Mouse (Mus musculus) CH12.LX (cell line): ENCODE results near the gene Pcdh15. TPM values are rescaled to one million over a fixed set of nuclear protein-coding genes. Genes with fewer than 3 reads are reported as not detected.

Experiments used
- DNase-seq: peaks from one replicate; pipeline ENCODE4 v3.0.0-alpha.2; 2013; ENCODE audit errors: extremely low read depth
- H3K27ac ChIP-seq: 2 replicates; pipeline ENCODE4 v1.5.1; 2012; ENCODE audit warnings: low read depth, mild to moderate bottlenecking, control low read depth, moderate library complexity; ENCODE audit not compliant: insufficient read depth
- H3K27me3 ChIP-seq: replicated peaks from 2 replicates; pipeline ENCODE3; 2012; ENCODE audit warnings: inconsistent platforms
- H3K36me3 ChIP-seq, 2 experiments: replicated peaks in 1 of 2; 2 replicates each; pipeline versions ENCODE3 to v1.6.1; 2012; ENCODE audit warnings: inconsistent platforms in 1 of 2, low read length in 1 of 2, mild to moderate bottlenecking in 1 of 2, mixed read lengths in 1 of 2, moderate library complexity in 1 of 2; ENCODE audit not compliant: control insufficient read depth in 1 of 2, insufficient read depth in 1 of 2
- H3K4me1 ChIP-seq, 2 experiments: 2 replicates each; pipeline ENCODE4 v1.6.1; 2012; ENCODE audit warnings: inconsistent platforms in 1 of 2, moderate library complexity in 1 of 2; ENCODE audit not compliant: insufficient read depth in 2 of 2, control insufficient read depth in 1 of 2
- H3K4me2 ChIP-seq: 2 replicates; pipeline ENCODE4 v1.6.1; 2012; ENCODE audit warnings: low read depth, mild to moderate bottlenecking, control low read depth; ENCODE audit not compliant: poor library complexity, insufficient read depth, severe bottlenecking
- H3K4me3 ChIP-seq, 3 experiments: fragments of 150-350 bp in 1 of 3; sonication (generic) in 1 of 3; replicated peaks in 1 of 3; 2 replicates each; pipeline versions ENCODE3 to v1.5.1; 2011 to 2012; ENCODE audit warnings: low read depth in 2 of 3, low read length in 2 of 3, mild to moderate bottlenecking in 2 of 3, moderate library complexity in 2 of 3, control low read depth in 1 of 3, improper control_type of control experiment in 1 of 3, inconsistent platforms in 1 of 3, mixed read lengths in 1 of 3; ENCODE audit not compliant: poor library complexity in 1 of 3
- H3K79me2 ChIP-seq: replicated peaks from 2 replicates; pipeline ENCODE4 v1.6.1; 2012; ENCODE audit warnings: mild to moderate bottlenecking, moderate library complexity; ENCODE audit not compliant: control insufficient read depth, poor library complexity, insufficient read depth, severe bottlenecking; ENCODE audit errors: extremely low read depth
- H3K9ac ChIP-seq: 2 replicates; pipeline ENCODE4 v1.6.1; 2012; ENCODE audit warnings: low read depth, mild to moderate bottlenecking, control low read depth, moderate library complexity; ENCODE audit not compliant: insufficient read depth
- H3K9me3 ChIP-seq: replicated peaks from 2 replicates; pipeline ENCODE3; 2012; ENCODE audit warnings: low read length, inconsistent platforms, mixed read lengths
- BHLHE40 ChIP-seq: IDR thresholded peaks from 2 replicates; pipeline ENCODE4 v1.6.1; 2011; ENCODE audit warnings: mild to moderate bottlenecking, low read depth, low read length, improper control_type of control experiment
- E2F4 ChIP-seq: IDR thresholded peaks from 2 replicates; pipeline ENCODE4 v1.6.1; 2011; ENCODE audit warnings: low read depth, low read length, improper control_type of control experiment; ENCODE audit not compliant: insufficient replicate concordance
- ELF1 ChIP-seq: IDR thresholded peaks from 2 replicates; pipeline ENCODE4 v1.6.1; 2014; ENCODE audit warnings: low read depth, mild to moderate bottlenecking, inconsistent platforms, low read length, improper control_type of control experiment
- GABPA ChIP-seq: IDR thresholded peaks from 2 replicates; pipeline ENCODE4 v1.6.1; 2012; ENCODE audit warnings: low read depth, low read length, improper control_type of control experiment, inconsistent platforms; ENCODE audit not compliant: insufficient replicate concordance
- IRF4 ChIP-seq: IDR thresholded peaks from 2 replicates; pipeline ENCODE4 v1.6.1; 2014; ENCODE audit warnings: low read depth, mild to moderate bottlenecking, inconsistent platforms, low read length, improper control_type of control experiment
- KAT2A ChIP-seq: IDR thresholded peaks from 2 replicates; pipeline ENCODE4 v1.6.1; 2012; ENCODE audit warnings: low read length, improper control_type of control experiment, inconsistent platforms; ENCODE audit not compliant: insufficient replicate concordance
- MAFK ChIP-seq: IDR thresholded peaks from 2 replicates; pipeline ENCODE4 v1.6.1; 2011; ENCODE audit warnings: low read length, improper control_type of control experiment; ENCODE audit not compliant: insufficient replicate concordance
- MEF2A ChIP-seq: IDR thresholded peaks from 2 replicates; pipeline ENCODE4 v1.6.1; 2014; ENCODE audit warnings: low read depth, mild to moderate bottlenecking, inconsistent platforms, low read length, improper control_type of control experiment, borderline replicate concordance
- MXI1 ChIP-seq: IDR thresholded peaks from 2 replicates; pipeline ENCODE4 v1.6.1; 2011; ENCODE audit warnings: mild to moderate bottlenecking, low read depth, low read length, improper control_type of control experiment
- NELFE ChIP-seq: IDR thresholded peaks from 2 replicates; pipeline ENCODE4 v1.6.1; 2011; ENCODE audit warnings: low read depth, low read length, improper control_type of control experiment
- NRF1 ChIP-seq: IDR thresholded peaks from 2 replicates; pipeline ENCODE4 v1.6.1; 2014; ENCODE audit warnings: low read depth, mild to moderate bottlenecking, inconsistent platforms, low read length, improper control_type of control experiment, moderate library complexity
- PAX5 ChIP-seq: IDR thresholded peaks from 2 replicates; pipeline ENCODE4 v1.6.1; 2012; ENCODE audit warnings: low read length, inconsistent platforms, mixed read lengths
- POLR2A ChIP-seq: IDR thresholded peaks from 2 replicates; pipeline ENCODE4 v1.6.1; 2011; ENCODE audit warnings: low read depth, mild to moderate bottlenecking, improper control_type of control experiment, low read length
- POLR2AphosphoS2 ChIP-seq: IDR thresholded peaks from 2 replicates; pipeline ENCODE4 v1.6.1; 2011; ENCODE audit warnings: low read depth, low read length, improper control_type of control experiment
- RAD21 ChIP-seq: IDR thresholded peaks from 2 replicates; pipeline ENCODE4 v1.6.1; 2011; ENCODE audit warnings: low read depth, mild to moderate bottlenecking, low read length, improper control_type of control experiment, moderate library complexity
- SIN3A ChIP-seq: IDR thresholded peaks from 2 replicates; pipeline ENCODE4 v1.6.1; 2012; ENCODE audit warnings: low read length, improper control_type of control experiment, inconsistent platforms
- SMC3 ChIP-seq: IDR thresholded peaks from 2 replicates; pipeline ENCODE4 v1.6.1; 2011; ENCODE audit warnings: low read depth, low read length, improper control_type of control experiment
- TBP ChIP-seq: conservative IDR thresholded peaks from 2 replicates; pipeline ENCODE4 v1.6.1; 2011; ENCODE audit warnings: low read depth, low read length, improper control_type of control experiment
- UBTF ChIP-seq: IDR thresholded peaks from 2 replicates; pipeline ENCODE4 v1.6.1; 2012; ENCODE audit warnings: low read depth, mild to moderate bottlenecking, inconsistent platforms, low read length, improper control_type of control experiment, moderate library complexity
- ZKSCAN1 ChIP-seq: IDR thresholded peaks from 2 replicates; pipeline ENCODE4 v1.6.1; 2012; ENCODE audit warnings: low read depth, inconsistent platforms, low read length, improper control_type of control experiment, borderline replicate concordance
- dilution Hi-C: fragments of 300-500 bp; cut with MboI; formaldehyde crosslinking; loops from 2 replicates; pipeline ENCODE4 v1.14.3; 2020; ENCODE audit warnings: low sequenced_read_pairs; ENCODE audit not compliant: extremely low pct_unique_long_range_greater_than_20kb, extremely low pct_ligation_motif_present
- in situ Hi-C: fragments of 300-500 bp; cut with MboI; formaldehyde crosslinking; loops from 3 replicates; pipeline ENCODE4 v1.14.3; 2019; ENCODE audit warnings: low sequenced_read_pairs, low pct_ligation_motif_present, low pct_unique_long_range_greater_than_20kb, mixed read lengths
- polyA plus RNA-seq: library from polyadenylated mRNA; unstranded; fragments of >175 nt; gene quantifications from 2 replicates; pipeline ENCODE4 v1.2.1, GENCODE M21; 2012; ENCODE audit warnings: low read depth; ENCODE audit not compliant: insufficient read length
- total RNA-seq, 2 experiments: library from RNA; depleted of rRNA; stranded (reverse); fragments of 300-350 nt in 1 of 2; fragments of >200 nt in 1 of 2; gene quantifications; 2 replicates each; pipeline ENCODE4 v1.2.3; 2012 to 2014

Gene Pcdh15
- total and polyA plus RNA-seq, 3 experiments = not detected

DNA sequence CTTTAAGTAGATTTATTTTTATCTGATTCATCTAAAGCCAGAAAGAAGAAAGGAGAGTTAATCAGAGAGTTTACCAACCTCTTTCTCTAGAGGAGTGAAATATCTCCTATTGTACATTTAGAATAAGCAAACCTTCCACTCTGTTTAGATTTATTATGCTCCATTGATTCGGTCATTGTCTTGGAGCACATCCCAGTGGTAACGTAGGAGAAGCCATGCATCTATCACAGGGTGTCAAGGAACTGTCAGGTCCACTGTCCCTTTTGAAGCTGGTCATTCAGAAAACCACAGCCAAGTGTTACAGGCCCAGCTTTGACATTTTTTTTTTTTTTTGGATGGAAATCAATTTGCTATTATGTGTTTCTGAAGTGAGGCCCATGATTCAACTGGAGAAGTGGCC, 384.9 kb downstream of the Pcdh15 start:
- dilution Hi-C loops (no loop called here), in situ Hi-C loops (no loop called here)
- peaks cover 39% of the 10 kb centered on the region for H3K9me3 ChIP-seq
- H3K9ac ChIP-seq = no peak overlapping the region
- no peak overlapping the region for H3K4me2 ChIP-seq
- H3K4me1 ChIP-seq = no peaks in the 10 kb centered on the region
- no peaks in the 10 kb centered on the region for H3K79me2 ChIP-seq
- no peak overlapping the region for H3K4me3 ChIP-seq
- TF ChIP-seq SIN3A (no peak), NRF1 (no peak), IRF4 (no peak), MEF2A (no peak), POLR2A (no peak), SMC3 (no peak), PAX5 (no peak), BHLHE40 (no peak), E2F4 (no peak), TBP (no peak), KAT2A (no peak), GABPA (no peak), ZKSCAN1 (no peak), NELFE (no peak), MAFK (no peak)
- H3K27ac ChIP-seq = no peak overlapping the region
- H3K36me3 ChIP-seq = no peaks in the 10 kb centered on the region
- DNase-seq = no peak
- no peaks in the 10 kb centered on the region for H3K27me3 ChIP-seq

GRCm38 (mm10) chr10:73491654-73492053, 392.5 kb downstream of the Pcdh15 start:
- Histone ChIP-seq H3K9me3 (peaks cover 39% of the 10 kb centered on the region), H3K79me2 (no peaks in the 10 kb centered on the region), H3K9ac (no peak overlapping the region), H3K4me3 (no peak overlapping the region), H3K27me3 (no peaks in the 10 kb centered on the region), H3K36me3 (no peaks in the 10 kb centered on the region), H3K4me1 (no peaks in the 10 kb centered on the region), H3K27ac (no peak overlapping the region), H3K4me2 (no peak overlapping the region)
- in situ Hi-C loops (no loop called here), dilution Hi-C loops (no loop called here)
- TF ChIP-seq POLR2AphosphoS2 (no peak), MXI1 (no peak), UBTF (no peak), RAD21 (no peak), ELF1 (no peak)
- no peak for DNase-seq
